Mouse (Mus musculus) cerebellum, adult 9-11 months (tissue): ENCODE measurements at regions not wholly inside any gene's neighbourhood (a gene's known extent, or its start where the extent isn't known, plus 50 kb on each side); places are given as distances from the start of the nearest gene placed in this dataset.

ENCODE experiments used
- DNase-seq: peaks from one replicate; pipeline ENCODE4 v3.0.0; 2022

GRCm38 (mm10) chr5:119591271-119591670, 79.2 kb upstream of the Tbx3 start:
- no peak for DNase-seq

- DNase-seq = no peak
Measured at GRCm38 (mm10) chr5:119592891-119593290, 77.6 kb upstream of the Tbx3 start.

GRCm38 (mm10) chr5:119594541-119594940, 75.9 kb upstream of the Tbx3 start:
- no peak for DNase-seq

GRCm38 (mm10) chr5:119596295-119596993, 74.0 kb upstream of the Tbx3 start:
- no peak for DNase-seq

GRCm38 (mm10) chr5:119596994-119597391, 73.5 kb upstream of the Tbx3 start:
- DNase-seq = no peak

GRCm38 (mm10) chr5:119597530-119597929, 72.9 kb upstream of the Tbx3 start:
- no peak for DNase-seq

- DNase-seq = no peak
Measured at GRCm38 (mm10) chr5:119598166-119598565, 72.3 kb upstream of the Tbx3 start.

- DNase-seq = no peak
Measured at GRCm38 (mm10) chr5:119601390-119601789, 69.1 kb upstream of the Tbx3 start.

- DNase-seq = no peak
Measured at GRCm38 (mm10) chr5:119602001-119602400, 68.5 kb upstream of the Tbx3 start.

GRCm38 (mm10) chr5:119605444-119605843, 65.0 kb upstream of the Tbx3 start:
- no peak for DNase-seq

GRCm38 (mm10) chr5:119613413-119613812, 57.1 kb upstream of the Tbx3 start:
- DNase-seq = no peak

- no peak for DNase-seq
Measured at GRCm38 (mm10) chr5:119613981-119614770, 56.3 kb upstream of the Tbx3 start.

- no peak for DNase-seq
Measured at GRCm38 (mm10) chr5:119615681-119616080, 54.8 kb upstream of the Tbx3 start.

- no peak for DNase-seq
Measured at GRCm38 (mm10) chr5:119617856-119618255, 52.6 kb upstream of the Tbx3 start.

GRCm38 (mm10) chr5:119619906-119620305, 50.6 kb upstream of the Tbx3 start:
- DNase-seq = no peak
